Mouse (Mus musculus): ENCODE measurements around the gene Gtf2ird2.

DNA sequence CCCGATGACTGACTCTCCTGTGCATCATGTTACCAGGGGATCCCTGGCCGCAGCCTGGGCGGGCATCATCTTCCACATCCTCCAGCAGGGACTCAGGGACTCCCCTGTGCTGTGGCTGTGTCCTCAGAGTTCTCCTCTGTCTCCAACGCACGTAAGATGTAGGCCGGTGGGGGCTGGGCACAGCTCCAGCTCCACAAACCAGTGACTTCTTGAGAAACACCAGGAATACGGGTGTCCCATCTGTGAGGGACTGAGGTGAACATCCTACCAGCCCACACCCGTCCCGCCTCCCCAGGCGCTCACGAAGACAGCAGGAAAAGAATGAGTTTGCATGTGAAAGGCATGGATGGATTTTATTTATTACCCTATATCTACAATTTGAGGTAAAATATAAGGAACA is 53.7 kb downstream of the Gtf2ird2 start:
- no peak for TF ChIP-seq CTCF (IDR thresholded peaks at IDR 0.05)
- TF ChIP-seq EP300 (IDR thresholded peaks at IDR 0.05): no peak

Data from lung, postnatal 0 days (tissue).